Comparison of ENCODE assay signal across 18 mouse cellular contexts in the genomic region with DNA sequence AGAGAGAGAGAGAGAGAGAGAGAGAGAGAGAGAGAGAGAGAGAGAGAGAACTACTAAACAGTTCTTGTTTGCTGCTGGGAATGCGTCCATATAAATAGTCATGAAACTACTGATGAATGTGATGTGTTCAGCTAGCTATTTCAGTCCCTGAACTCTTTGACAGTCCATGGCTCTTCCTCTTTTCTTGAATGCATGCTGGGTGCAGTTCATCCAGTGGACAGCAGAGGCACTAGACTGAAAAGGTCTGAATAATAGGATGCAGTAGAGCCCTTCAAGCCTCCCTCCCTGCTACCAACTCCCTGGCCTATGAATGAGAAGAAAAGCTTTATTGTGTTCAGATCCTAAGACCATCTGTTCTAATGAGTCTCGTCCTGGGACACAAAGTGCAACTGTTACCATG.
DNase-seq lines count a peak whose midpoint lies in the region; ATAC-seq and TF ChIP-seq lines count a peak whose summit lies in the region.
"Had no signal": no experiment of that assay in that cellular context is flagged by ENCODE, and none has a peak within 500 bp of the region (broad histone marks: within the 10 kb centered on the region; RNA-seq: fewer than 3 reads in every experiment).

No protein-coding gene starts in this region.

- no peaks in the 10 kb centered on the region for H3K79me2 ChIP-seq in heart, adult 2 months (replicated peaks; ENCODE audit: control insufficient read depth, insufficient read depth, low read length)

- H3K4me2 ChIP-seq in lung, postnatal 0 days (replicated peaks; ENCODE audit: low read depth, low read length), result no peak overlapping the region
- H3K4me2 ChIP-seq: forebrain, embryonic 15.5 days; hindbrain, embryonic 12.5 days; liver, embryonic 12.5 days; midbrain, embryonic 13.5 days; stomach, embryonic 15.5 days had no signal

- TF ChIP-seq CTCF in heart, adult 2 months (IDR thresholded peaks at IDR 0.05), result peak; percentile 42
- peak; percentile 42 for TF ChIP-seq CTCF in lung, postnatal 0 days (IDR thresholded peaks at IDR 0.05)
- TF ChIP-seq CTCF in G1E (IDR thresholded peaks at IDR 0.05; ENCODE audit: low read depth, low read length), result peak; percentile 37; the same call in 1 of the 2 replicates

- DNase-seq in heart, adult 2 months, result no peak
- DNase-seq in heart, adult 8-10 months (ENCODE audit: low spot score), result no peak
- no peak for DNase-seq in lung, postnatal 0 days (ENCODE audit: low spot score)
- DNase-seq in lung, adult 18-20 months, result no peak
- DNase-seq in G1E (ENCODE audit: low spot score), result no peak
- no peak for DNase-seq in kidney, adult 8-10 months
- DNase-seq in spleen, postnatal 4 days (ENCODE audit: low spot score in 2 of 2), result no peak
- DNase-seq: cerebellum, adult 9-10 months; embryo, embryonic 11 days; gastrocnemius, postnatal 14 days; kidney, adult 2 months; lung, postnatal 36 days had no signal

- no peak overlapping the region for H3K27ac ChIP-seq in heart, adult 2 months
- no peak overlapping the region for H3K27ac ChIP-seq in lung, postnatal 0 days (ENCODE audit: low read length)
- H3K27ac ChIP-seq: forebrain, embryonic 15.5 days; hindbrain, embryonic 12.5 days; liver, embryonic 12.5 days; midbrain, embryonic 13.5 days; stomach, embryonic 15.5 days had no signal

- no peaks in the 10 kb centered on the region for H3K27me3 ChIP-seq in heart, adult 2 months (ENCODE audit: control insufficient read depth, insufficient read depth, low read length)
- H3K27me3 ChIP-seq in lung, postnatal 0 days (replicated peaks; ENCODE audit: insufficient read depth, low read length), result no peaks in the 10 kb centered on the region
- no peaks in the 10 kb centered on the region for H3K27me3 ChIP-seq in G1E (ENCODE audit: insufficient read depth, low read length)
- H3K27me3 ChIP-seq: forebrain, embryonic 15.5 days; hindbrain, embryonic 12.5 days; liver, embryonic 12.5 days; midbrain, embryonic 13.5 days; stomach, embryonic 15.5 days had no signal

- no peak for ATAC-seq in lung, postnatal 0 days
- ATAC-seq in G1E (ENCODE audit: extremely low read depth, insufficient number of reproducible peaks, low FRiP score, poor library complexity, severe bottlenecking), result no peak; the same call in 1 of the 2 replicates
- peak; percentile 58 for ATAC-seq in granulocyte monocyte progenitor cell, adult 5-6 weeks (replicated peaks; ENCODE audit: poor library complexity, severe bottlenecking)
- ATAC-seq: forebrain, embryonic 15.5 days; liver, embryonic 12.5 days; midbrain, embryonic 13.5 days had no signal

- no peaks in the 10 kb centered on the region for H3K9me3 ChIP-seq in lung, postnatal 0 days (ENCODE audit: low read length)
- no peaks in the 10 kb centered on the region for H3K9me3 ChIP-seq in G1E (replicated peaks)
- H3K9me3 ChIP-seq: forebrain, embryonic 15.5 days; hindbrain, embryonic 12.5 days; liver, embryonic 12.5 days; midbrain, embryonic 13.5 days; stomach, embryonic 15.5 days had no signal

- WGBS in heart, adult 2 months, result 78% methylated on average over 2 of the region's 2 CpGs
- 81% methylated on average over 2 of the region's 2 CpGs for WGBS in lung, postnatal 0 days

- TF ChIP-seq EP300 in heart, adult 2 months (IDR thresholded peaks at IDR 0.05; ENCODE audit: insufficient read depth, low read depth, low read length), result no peak
- TF ChIP-seq EP300 in lung, postnatal 0 days (IDR thresholded peaks at IDR 0.05), result no peak

- H3K4me1 ChIP-seq in heart, adult 2 months (ENCODE audit: control insufficient read depth, insufficient read depth, low read length), result no peaks in the 10 kb centered on the region
- no peaks in the 10 kb centered on the region for H3K4me1 ChIP-seq in lung, postnatal 0 days (ENCODE audit: insufficient read depth, low read depth, low read length)
- no peaks in the 10 kb centered on the region for H3K4me1 ChIP-seq in G1E (ENCODE audit: insufficient read depth, low read depth, low read length)
- H3K4me1 ChIP-seq: forebrain, embryonic 15.5 days; hindbrain, embryonic 12.5 days; liver, embryonic 12.5 days; midbrain, embryonic 13.5 days; stomach, embryonic 15.5 days had no signal

- no peak overlapping the region for H3K4me3 ChIP-seq in heart, adult 2 months
- no peak overlapping the region for H3K4me3 ChIP-seq in lung, postnatal 0 days (ENCODE audit: low read depth, low read length)
- no peak overlapping the region for H3K4me3 ChIP-seq in G1E (ENCODE audit: low read depth, low read length)
- H3K4me3 ChIP-seq: forebrain, embryonic 15.5 days; hindbrain, embryonic 12.5 days; liver, embryonic 12.5 days; midbrain, embryonic 13.5 days; stomach, embryonic 15.5 days had no signal

- H3K36me3 ChIP-seq in heart, adult 2 months (ENCODE audit: control insufficient read depth, insufficient read depth, low read length), result no peaks in the 10 kb centered on the region
- H3K36me3 ChIP-seq in lung, postnatal 0 days (ENCODE audit: insufficient read depth, low read length), result no peaks in the 10 kb centered on the region
- H3K36me3 ChIP-seq in G1E (replicated peaks), result no peaks in the 10 kb centered on the region
- H3K36me3 ChIP-seq: forebrain, embryonic 15.5 days; hindbrain, embryonic 12.5 days; liver, embryonic 12.5 days; midbrain, embryonic 13.5 days; stomach, embryonic 15.5 days had no signal

- no peak for TF ChIP-seq POLR2A in heart, adult 2 months (IDR thresholded peaks at IDR 0.05; ENCODE audit: insufficient read depth, low read depth, low read length)

- intact Hi-C loops in heart, adult 2 months (cut with DNase I), result no loop called here

- no peak overlapping the region for H3K9ac ChIP-seq in heart, adult 2 months (ENCODE audit: low read depth, low read length)
- H3K9ac ChIP-seq in lung, postnatal 0 days (replicated peaks; ENCODE audit: low read depth), result no peak overlapping the region
- H3K9ac ChIP-seq: forebrain, embryonic 15.5 days; hindbrain, embryonic 12.5 days; liver, embryonic 12.5 days; midbrain, embryonic 13.5 days; stomach, embryonic 15.5 days had no signal
